Mouse (Mus musculus) mammary gland, adult 2 months (tissue): Measurements from ENCODE around the gene Gm49352. TPM values are rescaled to one million over a fixed set of nuclear protein-coding genes. Genes with fewer than 3 reads are reported as not detected.

ENCODE experiments used
- polyA plus RNA-seq: library from polyadenylated mRNA; depleted of rRNA; stranded (reverse); fragments of >200 nt; gene quantifications from 2 replicates; pipeline ENCODE4 v1.2.3, GENCODE M21; 2012; ENCODE audit warnings: low replicate concordance; rRNA removed

The Gm49352 gene
- not detected in 2 replicates for polyA plus RNA-seq

DNA sequence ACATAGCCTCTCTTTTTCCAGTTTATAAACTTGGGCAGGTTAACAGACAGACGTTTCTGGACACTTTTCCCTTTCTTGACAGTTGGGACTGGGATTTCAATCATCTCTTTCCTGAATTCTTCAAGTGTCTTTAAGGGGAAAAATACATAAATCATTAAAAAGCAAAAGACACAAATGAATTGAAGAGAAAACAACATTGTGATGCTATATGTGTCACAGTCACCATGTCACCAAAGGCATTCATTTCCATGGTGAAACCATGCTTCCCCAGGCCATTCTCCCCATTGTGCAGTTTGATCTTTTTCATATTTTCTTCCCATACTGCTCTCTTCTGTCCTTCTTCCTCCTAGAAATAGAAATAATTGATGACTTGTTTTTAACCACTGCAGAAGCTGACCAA, at the start of gene Gm49352:
Gene Gm49352, minus strand, starts transcription at position 101 of the 400 bp plus-strand sequence.

DNA sequence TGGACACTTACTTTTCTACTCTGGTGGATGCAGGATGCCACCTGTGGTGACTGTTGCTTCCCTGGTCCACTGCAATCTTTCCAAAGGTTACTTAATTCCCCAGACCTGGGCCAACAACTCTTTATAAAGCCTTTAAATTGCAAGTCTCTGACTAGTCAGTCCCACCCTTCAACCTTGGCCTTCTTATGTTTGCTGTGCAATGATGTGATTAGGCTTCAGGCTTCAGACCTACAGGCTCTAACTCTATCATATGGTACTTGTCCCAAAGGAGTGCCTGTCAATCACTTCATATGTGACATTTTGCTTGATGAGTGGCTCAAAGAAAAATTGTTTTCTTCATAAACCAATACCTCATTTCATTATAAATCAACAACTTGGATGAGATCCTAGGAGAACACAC, 2.1 kb upstream of the Gm49352 start, which contains the start of gene Cts3:
Gene Cts3, minus strand, starts transcription at position 101 of the 400 bp plus-strand sequence.

DNA sequence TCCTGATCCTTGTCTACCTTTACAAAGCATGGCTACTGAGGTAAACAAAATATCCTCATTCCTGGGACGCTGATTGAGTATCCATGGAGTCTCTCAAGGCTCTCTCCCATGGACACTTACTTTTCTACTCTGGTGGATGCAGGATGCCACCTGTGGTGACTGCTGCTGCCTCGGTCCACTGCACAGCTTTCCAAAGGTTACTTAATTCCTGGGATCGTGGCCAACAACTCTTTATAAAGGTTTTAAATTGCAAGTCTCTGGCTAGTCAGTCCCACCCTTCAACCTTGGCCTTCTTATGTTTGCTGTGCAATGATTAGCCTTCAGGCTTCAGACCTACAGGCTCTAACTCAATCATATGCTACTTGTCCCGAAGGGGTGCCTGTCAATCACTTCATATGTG, 26.3 kb downstream of the Gm49352 start, which contains the start of gene Ctsm:
Gene Ctsm, minus strand, starts transcription at position 209 of the 400 bp plus-strand sequence.

Other genes starting within 250 kb of the Gm49352 start
- gene Cts7, start 210.0 kb downstream of the Gm49352 start, polyA plus RNA-seq = not detected in 2 replicates
- not detected in 2 replicates for gene Ctsm, start 26.3 kb downstream of the Gm49352 start, polyA plus RNA-seq
- not detected in 2 replicates for gene Cts3, start 2.0 kb upstream of the Gm49352 start, polyA plus RNA-seq